Mouse (Mus musculus) B cell, adult 2 months (primary cell): ENCODE data around the gene Tent2.
A peak's percentile ranks its signal among the peaks of the same experiment; 100 is the strongest.

ENCODE experiments used
- DNase-seq, 2 experiments: peaks; one replicate each; pipeline ENCODE4 v3.0.0; 2022

Tent2 gene

GRCm38 (mm10) chr13:93191831-93192645, at the start of gene Tent2:
Gene Tent2, minus strand, starts transcription at chr13:93192385.
- peak; percentile 89 to 90 for DNase-seq

GRCm38 (mm10) chr13:93241180-93241579, 49.0 kb upstream of the Tent2 start:
- no peak for DNase-seq

- DNase-seq = no peak
These were observed 47.4 kb upstream of the Tent2 start for GRCm38 (mm10) chr13:93239561-93239960.

GRCm38 (mm10) chr13:93239134-93239533, 46.9 kb upstream of the Tent2 start:
- no peak for DNase-seq

- DNase-seq = peak; percentile 25 to 29
These were observed 45.7 kb upstream of the Tent2 start for GRCm38 (mm10) chr13:93237677-93238398.

- DNase-seq = no peak
These were observed 42.3 kb upstream of the Tent2 start for GRCm38 (mm10) chr13:93234267-93235039.

GRCm38 (mm10) chr13:93232335-93232734, 40.1 kb upstream of the Tent2 start:
- no peak for DNase-seq

GRCm38 (mm10) chr13:93231016-93231415, 38.8 kb upstream of the Tent2 start:
- DNase-seq = no peak

GRCm38 (mm10) chr13:93211741-93212140, 19.6 kb upstream of the Tent2 start:
- no peak for DNase-seq

GRCm38 (mm10) chr13:93192646-93193026, 451 bp upstream of the Tent2 start:
- DNase-seq = no peak

- DNase-seq = no peak
These were observed 2.8 kb downstream of the Tent2 start for GRCm38 (mm10) chr13:93189416-93189815.

GRCm38 (mm10) chr13:93188738-93189137, 3.4 kb downstream of the Tent2 start:
- DNase-seq = no peak

GRCm38 (mm10) chr13:93187792-93188191, 4.4 kb downstream of the Tent2 start:
- DNase-seq = peak; percentile 66 to 69

GRCm38 (mm10) chr13:93180351-93180750, 11.8 kb downstream of the Tent2 start:
- DNase-seq = peak; percentile 29 to 42

- DNase-seq = no peak
These were observed 12.7 kb downstream of the Tent2 start for GRCm38 (mm10) chr13:93179522-93179921.

GRCm38 (mm10) chr13:93177571-93177970, 14.6 kb downstream of the Tent2 start:
- DNase-seq = no peak

GRCm38 (mm10) chr13:93163303-93163702, 28.9 kb downstream of the Tent2 start:
- no peak for DNase-seq

- DNase-seq = no peak
These were observed 29.7 kb downstream of the Tent2 start for GRCm38 (mm10) chr13:93162456-93162855.

GRCm38 (mm10) chr13:93158261-93158660, 33.9 kb downstream of the Tent2 start:
- DNase-seq = no peak

- no peak for DNase-seq
These were observed 38.9 kb downstream of the Tent2 start for GRCm38 (mm10) chr13:93153280-93153679.

- peak; percentile 51 to 55 for DNase-seq
These were observed 47.6 kb downstream of the Tent2 start, which contains the start of gene Cmya5 for GRCm38 (mm10) chr13:93144336-93145167. Gene Cmya5, minus strand, starts transcription at chr13:93144724.

- DNase-seq = no peak
These were observed 48.3 kb downstream of the Tent2 start for GRCm38 (mm10) chr13:93143819-93144283.
